Comparison of ENCODE assay signal across 10 mouse cellular contexts in genomic region chr5:106711870-106712277, GRCm38 (mm10). TPM values are rescaled to one million over a fixed set of nuclear protein-coding genes. Genes with fewer than 3 reads are reported as not detected.
DNase-seq lines count a peak whose midpoint lies in the region; ATAC-seq and TF ChIP-seq lines count a peak whose summit lies in the region.
"Had no signal": no experiment of that assay in that cellular context is flagged by ENCODE, and none has a peak within 500 bp of the region (broad histone marks: within the 10 kb centered on the region; RNA-seq: fewer than 3 reads in every experiment).

No protein-coding gene starts in this region.

- H3K36me3 ChIP-seq in intestine, embryonic 14.5 days (ENCODE audit: control insufficient read depth, insufficient read depth, low read length) = no peaks in the 10 kb centered on the region
- no peaks in the 10 kb centered on the region for H3K36me3 ChIP-seq in intestine, postnatal 0 days (ENCODE audit: control insufficient read depth, insufficient read depth)
- H3K36me3 ChIP-seq: hindbrain, embryonic 15.5 days had no signal

- 27% methylated on average over 3 of the region's 3 CpGs for WGBS in intestine, embryonic 14.5 days
- WGBS in intestine, postnatal 0 days = 50% methylated on average over 3 of the region's 3 CpGs

- H3K4me1 ChIP-seq in intestine, embryonic 14.5 days (replicated peaks; ENCODE audit: control insufficient read depth, insufficient read depth, low read length) = peaks cover 12% of the 10 kb centered on the region
- no peaks in the 10 kb centered on the region for H3K4me1 ChIP-seq in intestine, postnatal 0 days (replicated peaks; ENCODE audit: control insufficient read depth, insufficient read depth, low read length)

- 0 out of 2 replicates have a peak, but pooled peaks have one; percentile 40 for ATAC-seq in intestine, embryonic 14.5 days (replicated peaks; ENCODE audit: low FRiP score, low TSS enrichment, low read depth)
- no peak for ATAC-seq in intestine, postnatal 0 days
- no peak for ATAC-seq in activated CD4-positive, CD25-positive, alpha-beta regulatory T cell, adult 4 months

- H3K4me2 ChIP-seq in intestine, embryonic 14.5 days (ENCODE audit: low read length) = no peak overlapping the region; the same call in 1 of the 2 replicates
- H3K4me2 ChIP-seq in intestine, postnatal 0 days (replicated peaks; ENCODE audit: low read depth) = no peak overlapping the region
- H3K4me2 ChIP-seq: hindbrain, embryonic 15.5 days had no signal

- H3K27me3 ChIP-seq in intestine, embryonic 14.5 days (replicated peaks; ENCODE audit: control insufficient read depth, insufficient read depth, low read length) = no peaks in the 10 kb centered on the region
- no peaks in the 10 kb centered on the region for H3K27me3 ChIP-seq in intestine, postnatal 0 days (replicated peaks; ENCODE audit: control insufficient read depth, insufficient read depth, low read length)
- H3K27me3 ChIP-seq: hindbrain, embryonic 15.5 days had no signal

- H3K9ac ChIP-seq in intestine, embryonic 14.5 days (ENCODE audit: low read length) = no peak overlapping the region
- H3K9ac ChIP-seq in intestine, postnatal 0 days (ENCODE audit: low read depth, low read length) = no peak overlapping the region
- H3K9ac ChIP-seq: hindbrain, embryonic 15.5 days had no signal

- peak overlapping the region; percentile 54; the same call in 1 of the 2 replicates for H3K27ac ChIP-seq in intestine, embryonic 14.5 days (ENCODE audit: low read depth)
- no peak overlapping the region for H3K27ac ChIP-seq in intestine, postnatal 0 days (ENCODE audit: low read depth, low read length)
- H3K27ac ChIP-seq: hindbrain, embryonic 15.5 days had no signal

- no peak for TF ChIP-seq CTCF in intestine, postnatal 0 days (IDR thresholded peaks at IDR 0.05; ENCODE audit: low read depth)

- H3K9me3 ChIP-seq in intestine, embryonic 14.5 days (ENCODE audit: control insufficient read depth, low read length) = no peaks in the 10 kb centered on the region
- H3K9me3 ChIP-seq in intestine, postnatal 0 days (ENCODE audit: control insufficient read depth) = no peaks in the 10 kb centered on the region
- H3K9me3 ChIP-seq: hindbrain, embryonic 15.5 days had no signal

- peak; percentile 64 for DNase-seq in intestine, embryonic 14.5 days (ENCODE audit: low spot score)
- peak; percentile 13 for DNase-seq in right cerebral cortex, adult 18-20 months
- no peak for DNase-seq in right cerebral cortex, postnatal 36 days (ENCODE audit: low spot score in 2 of 2)
- peak; percentile 25 for DNase-seq in kidney, postnatal 10 days
- no peak for DNase-seq in spleen, postnatal 36 days (ENCODE audit: low spot score in 2 of 2)
- no peak for DNase-seq in layer of hippocampus, postnatal 25 days (ENCODE audit: extremely low spot score in 1 of 2, low spot score in 1 of 2)
- DNase-seq: cerebellum, adult 2 months had no signal

- no peak overlapping the region for H3K4me3 ChIP-seq in intestine, embryonic 14.5 days (ENCODE audit: low read depth, low read length)
- no peak overlapping the region for H3K4me3 ChIP-seq in intestine, postnatal 0 days (ENCODE audit: low read depth, low read length)
- H3K4me3 ChIP-seq: hindbrain, embryonic 15.5 days had no signal

RNA-seq across cellular contexts. Expression of gene Zfp644, which starts 14.8 kb away (rescaled TPM):
- polyA plus RNA-seq in intestine, embryonic 14.5 days (2014; fragmentation: Nextera tagmentation; extraction: Ambion mirVana) = 81.6 and 85.1 TPM in 2 replicates
- 34.9 and 39.7 TPM in 2 replicates for polyA plus RNA-seq in intestine, postnatal 0 days (2015; fragmentation: Nextera tagmentation; extraction: Ambion mirVana)
- 10 to 100 TPM; 30.0 to 36.1 TPM for polyA plus RNA-seq in activated CD4-positive, CD25-positive, alpha-beta regulatory T cell, adult 4 months (2017; shearing (Covaris generic))
- 10 to 100 TPM; 95.4 to 98.2 TPM for total RNA-seq in layer of hippocampus, postnatal 25 days (2021)

Comparison
In these comparisons a context has a peak if more than half of its experiments do, and no peak if none do; other contexts are left out.
1. DNase-seq: peak in intestine, embryonic 14.5 days (single experiment), right cerebral cortex, adult 18-20 months (single experiment) and kidney, postnatal 10 days (single experiment); none in right cerebral cortex, postnatal 36 days (0 of 2), spleen, postnatal 36 days (0 of 2) and layer of hippocampus, postnatal 25 days (0 of 2).